Mouse (Mus musculus): Measurements from ENCODE around the gene Eci2.

GRCm38 (mm10) chr13:35066033-35066432 is 39.1 kb upstream of the Eci2 start:
- TF ChIP-seq GATA1 (IDR thresholded peaks at IDR 0.05; ENCODE audit: borderline replicate concordance, low read length) (no peak), FLI1 (IDR thresholded peaks at IDR 0.05; ENCODE audit: low read length) (no peak)

Data from megakaryocyte, embryonic 14.5 days (primary cell).